Mouse (Mus musculus) kidney, adult 8-10 months (tissue): ENCODE data around the gene Gm10358.
"Not testable (repeated sequence)": the region's sequence is repeated elsewhere in the genome, so short reads cannot be mapped to it uniquely, and the experiment has no call there.

Experiments used
- DNase-seq, 2 experiments: peaks; one replicate each; pipeline ENCODE4 v3.0.0; 2022

Gm10358 gene

DNA sequence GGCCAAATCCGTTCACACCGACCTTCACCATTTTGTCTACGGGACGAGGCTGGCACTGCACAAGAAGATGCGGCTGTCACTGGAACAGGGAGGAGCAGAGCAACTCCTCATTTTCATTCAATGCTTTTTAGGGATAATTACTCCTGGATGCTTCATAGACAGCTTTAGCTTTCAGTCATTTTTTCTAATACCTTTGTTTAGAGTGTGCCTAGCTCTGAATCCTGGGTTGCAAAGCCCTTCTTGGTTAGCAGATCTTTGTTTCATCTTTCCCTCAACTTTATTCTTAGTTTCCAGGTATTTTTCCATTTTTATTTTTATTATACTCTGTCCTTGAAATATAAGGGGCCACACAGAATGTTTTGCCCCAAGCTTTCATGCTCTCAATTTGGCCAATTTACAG, at the start of gene Gm10358:
TSS of gene Gm10358 (minus strand) at position 101 of the 400 bp plus-strand sequence.
- DNase-seq: no peak

GRCm38 (mm10) chr8:75448394-75448793, 42.0 kb upstream of the Gm10358 start, which contains the start of gene Iqcm:
Gene Iqcm, plus strand, starts transcription at chr8:75448694.
- no peak for DNase-seq

- DNase-seq: not testable (repeated sequence)
These were observed 9.3 kb upstream of the Gm10358 start for GRCm38 (mm10) chr8:75415696-75416095.

GRCm38 (mm10) chr8:75384770-75385290, 21.6 kb downstream of the Gm10358 start:
- no peak for DNase-seq

DNA sequence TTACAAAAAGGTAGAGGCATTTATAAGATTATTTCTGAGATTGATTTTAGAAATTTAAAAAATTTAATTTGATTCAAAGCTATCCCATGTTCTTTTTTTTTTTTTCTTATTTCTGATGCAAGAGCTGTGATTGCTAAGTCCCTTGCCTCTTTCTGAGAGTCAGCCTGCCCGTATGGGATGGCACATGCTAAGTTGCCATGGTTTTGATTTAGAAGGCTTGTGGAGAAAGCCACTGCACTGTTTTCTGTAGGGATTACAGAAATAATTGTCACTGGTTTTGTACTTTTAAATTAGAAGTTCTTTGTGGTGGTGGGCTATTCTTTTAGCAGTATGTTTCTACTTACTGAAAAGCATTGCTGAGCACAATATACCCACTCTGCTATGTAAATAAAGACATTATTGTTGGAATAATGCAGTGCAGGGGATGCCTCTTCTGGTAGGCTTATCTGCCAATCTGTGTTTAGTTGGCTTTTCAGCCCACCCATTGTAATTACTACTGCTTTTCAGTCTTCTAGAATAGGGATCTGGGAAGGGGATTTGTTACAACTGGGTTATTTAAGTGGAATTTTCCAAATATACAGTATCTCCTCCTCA, 30.8 kb downstream of the Gm10358 start:
- no peak for DNase-seq

GRCm38 (mm10) chr8:75372006-75372405, 34.4 kb downstream of the Gm10358 start:
- peak; percentile 38 to 41 for DNase-seq
